Mouse (Mus musculus) cerebellum, adult 18-20 months (tissue): ENCODE data around the gene Sh2d6.
"Not testable (repeated sequence)": the region's sequence is repeated elsewhere in the genome, so short reads cannot be mapped to it uniquely, and the experiment has no call there.

Experiments used
- DNase-seq, 2 experiments: peaks; one replicate each; pipeline ENCODE4 v3.0.0; 2021

Sh2d6 gene

GRCm38 (mm10) chr6:72492892-72493291 is 28.6 kb downstream of the Sh2d6 start:
- no peak for DNase-seq

- no peak for DNase-seq
Observed at GRCm38 (mm10) chr6:72491151-72491550, 30.4 kb downstream of the Sh2d6 start.

- no peak for DNase-seq
Observed at GRCm38 (mm10) chr6:72489534-72489933, 32.0 kb downstream of the Sh2d6 start.

- DNase-seq: no peak
Observed at GRCm38 (mm10) chr6:72488850-72489249, 32.7 kb downstream of the Sh2d6 start.

GRCm38 (mm10) chr6:72487282-72487681 is 34.2 kb downstream of the Sh2d6 start:
- DNase-seq: no peak

GRCm38 (mm10) chr6:72486307-72486706 is 35.2 kb downstream of the Sh2d6 start:
- no peak for DNase-seq

- DNase-seq: no peak
Observed at GRCm38 (mm10) chr6:72484887-72485286, 36.6 kb downstream of the Sh2d6 start.

GRCm38 (mm10) chr6:72482156-72482555 is 39.4 kb downstream of the Sh2d6 start:
- DNase-seq: no peak

GRCm38 (mm10) chr6:72480422-72480702 is 41.1 kb downstream of the Sh2d6 start:
- no peak for DNase-seq

- no peak for DNase-seq
Observed at GRCm38 (mm10) chr6:72479645-72480421, 41.7 kb downstream of the Sh2d6 start.

GRCm38 (mm10) chr6:72478691-72479090 is 42.8 kb downstream of the Sh2d6 start:
- not testable (repeated sequence) for DNase-seq

- no peak for DNase-seq
Observed at GRCm38 (mm10) chr6:72477621-72478020, 43.9 kb downstream of the Sh2d6 start.

- no peak for DNase-seq
Observed at GRCm38 (mm10) chr6:72476836-72477235, 44.7 kb downstream of the Sh2d6 start.

GRCm38 (mm10) chr6:72475221-72475985 is 46.1 kb downstream of the Sh2d6 start:
- DNase-seq: no peak

- no peak for DNase-seq
Observed at GRCm38 (mm10) chr6:72473264-72474041, 48.1 kb downstream of the Sh2d6 start.

- DNase-seq: no peak
Observed at GRCm38 (mm10) chr6:72466171-72466570, 55.3 kb downstream of the Sh2d6 start.

GRCm38 (mm10) chr6:72465361-72466157 is 55.9 kb downstream of the Sh2d6 start:
- DNase-seq: no peak
